In the genomic region with DNA sequence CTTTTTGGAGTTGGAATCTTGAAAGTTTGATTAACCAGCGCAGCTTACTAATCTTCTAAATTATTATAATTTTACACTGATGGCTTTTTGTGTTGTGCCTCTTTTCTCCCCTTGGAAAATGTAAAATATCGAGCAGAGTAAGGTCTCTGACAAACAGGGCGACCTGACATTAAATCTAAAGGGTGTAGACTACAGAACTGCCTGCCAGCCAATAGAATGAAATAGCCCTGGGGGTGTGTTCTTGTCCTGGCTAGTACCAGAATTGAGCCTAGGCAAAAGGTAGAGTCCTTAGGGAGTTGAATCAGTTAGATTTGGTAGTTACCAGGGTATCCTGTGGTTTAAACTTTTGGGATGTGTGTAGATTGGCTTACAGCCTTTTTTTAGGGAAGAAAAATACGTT, we compare ENCODE assay signal across 8 mouse cellular contexts. TPM values are rescaled to one million over a fixed set of nuclear protein-coding genes. Genes with fewer than 3 reads are reported as not detected.
A peak's percentile ranks its signal among the peaks of the same experiment; 100 is the strongest.
DNase-seq lines count a peak whose midpoint lies in the region; ATAC-seq and TF ChIP-seq lines count a peak whose summit lies in the region.

No protein-coding gene starts in this region.

- no peaks in the 10 kb centered on the region for H3K9me3 ChIP-seq in G1E (replicated peaks)
- no peaks in the 10 kb centered on the region for H3K9me3 ChIP-seq in forebrain, embryonic 14.5 days (replicated peaks; ENCODE audit: control insufficient read depth, low read length)
- no peaks in the 10 kb centered on the region for H3K9me3 ChIP-seq in kidney, embryonic 14.5 days (ENCODE audit: control insufficient read depth, low read length)
- no peaks in the 10 kb centered on the region for H3K9me3 ChIP-seq in midbrain, postnatal 0 days (ENCODE audit: low read length)

- no peak overlapping the region for H3K27ac ChIP-seq in forebrain, embryonic 14.5 days (ENCODE audit: low read depth, low read length)
- H3K27ac ChIP-seq in kidney, embryonic 14.5 days (ENCODE audit: low read depth, low read length), result no peak overlapping the region
- peak overlapping the region; percentile 96; the same call in 1 of the 2 replicates for H3K27ac ChIP-seq in midbrain, postnatal 0 days (ENCODE audit: low read depth, low read length)

- TF ChIP-seq CTCF in G1E (IDR thresholded peaks at IDR 0.05; ENCODE audit: low read depth, low read length), result no peak
- TF ChIP-seq CTCF in midbrain, postnatal 0 days (IDR thresholded peaks at IDR 0.05), result no peak

- H3K4me2 ChIP-seq in forebrain, embryonic 14.5 days (ENCODE audit: low read length), result peak overlapping the region; percentile 79
- peak overlapping the region; percentile 71 for H3K4me2 ChIP-seq in kidney, embryonic 14.5 days (replicated peaks; ENCODE audit: low read depth, low read length)
- peak overlapping the region; percentile 82 for H3K4me2 ChIP-seq in midbrain, postnatal 0 days (ENCODE audit: low read depth, low read length, poor library complexity, severe bottlenecking)

- H3K9ac ChIP-seq in forebrain, embryonic 14.5 days (ENCODE audit: low read length), result peak overlapping the region; percentile 96
- H3K9ac ChIP-seq in kidney, embryonic 14.5 days (ENCODE audit: low read depth, low read length), result peak overlapping the region; percentile 92
- H3K9ac ChIP-seq in midbrain, postnatal 0 days (replicated peaks; ENCODE audit: low read length, poor library complexity, severe bottlenecking), result peak overlapping the region; percentile 99

- H3K27me3 ChIP-seq in G1E (ENCODE audit: insufficient read depth, low read length), result no peaks in the 10 kb centered on the region
- no peaks in the 10 kb centered on the region for H3K27me3 ChIP-seq in forebrain, embryonic 14.5 days (replicated peaks; ENCODE audit: control insufficient read depth, insufficient read depth, low read length)
- no peaks in the 10 kb centered on the region for H3K27me3 ChIP-seq in kidney, embryonic 14.5 days (ENCODE audit: control insufficient read depth, insufficient read depth, low read length)
- H3K27me3 ChIP-seq in midbrain, postnatal 0 days (ENCODE audit: insufficient read depth, low read length), result no peaks in the 10 kb centered on the region

- no peak for ATAC-seq in G1E (ENCODE audit: extremely low read depth, insufficient number of reproducible peaks, low FRiP score, poor library complexity, severe bottlenecking)
- ATAC-seq in forebrain, embryonic 14.5 days, result no peak
- ATAC-seq in kidney, embryonic 14.5 days (ENCODE audit: low FRiP score, low TSS enrichment), result no peak
- no peak for ATAC-seq in midbrain, postnatal 0 days (ENCODE audit: low FRiP score)

- peak overlapping the region; percentile 89 for H3K4me3 ChIP-seq in G1E (ENCODE audit: low read depth, low read length)
- peak overlapping the region; percentile 96 for H3K4me3 ChIP-seq in forebrain, embryonic 14.5 days (ENCODE audit: low read depth, low read length)
- peak overlapping the region; percentile 94 for H3K4me3 ChIP-seq in kidney, embryonic 14.5 days (ENCODE audit: low read length)
- peak overlapping the region; percentile 98 for H3K4me3 ChIP-seq in midbrain, postnatal 0 days (ENCODE audit: low read depth, low read length)

- H3K4me1 ChIP-seq in G1E (ENCODE audit: insufficient read depth, low read depth, low read length), result peaks cover 42% of the 10 kb centered on the region
- peaks cover 21% of the 10 kb centered on the region for H3K4me1 ChIP-seq in forebrain, embryonic 14.5 days (ENCODE audit: control insufficient read depth, insufficient read depth, low read length)
- H3K4me1 ChIP-seq in kidney, embryonic 14.5 days (ENCODE audit: control insufficient read depth, insufficient read depth, low read length), result peaks cover 13% of the 10 kb centered on the region; the same call in 1 of the 2 replicates
- peaks cover 12% of the 10 kb centered on the region; the same call in 1 of the 2 replicates for H3K4me1 ChIP-seq in midbrain, postnatal 0 days (ENCODE audit: insufficient read depth, low read length)

- peak; percentile 55 for DNase-seq in cerebellum, adult 9-10 months
- no peak for DNase-seq in cerebellum, adult 11 months
- peak; percentile 20 for DNase-seq in G1E (ENCODE audit: low spot score)
- peak; percentile 50 for DNase-seq in forebrain, embryonic 14.5 days (ENCODE audit: low spot score)
- DNase-seq in midbrain, postnatal 0 days (ENCODE audit: low spot score), result peak; percentile 65
- DNase-seq in gastrocnemius, postnatal 14 days, result no peak
- no peak for DNase-seq in thymus, postnatal 36 days

- H3K36me3 ChIP-seq in G1E (replicated peaks), result peaks cover 21% of the 10 kb centered on the region
- H3K36me3 ChIP-seq in forebrain, embryonic 14.5 days (ENCODE audit: control insufficient read depth, insufficient read depth, low read length), result 0 out of 2 replicates have a peak, but pooled peaks cover 3% of the 10 kb centered on the region
- H3K36me3 ChIP-seq in kidney, embryonic 14.5 days (ENCODE audit: control insufficient read depth, insufficient read depth, low read length), result no peaks in the 10 kb centered on the region
- H3K36me3 ChIP-seq in midbrain, postnatal 0 days (ENCODE audit: insufficient read depth, low read length), result no peaks in the 10 kb centered on the region

- intact Hi-C loops in gastrocnemius, postnatal 14 days (cut with DNase I; ENCODE audit: low total_unique reads), result no loop called here

- WGBS in forebrain, embryonic 14.5 days, result 6% methylated on average over 4 of the region's 4 CpGs
- 2% methylated on average over 4 of the region's 4 CpGs for WGBS in kidney, embryonic 14.5 days
- WGBS in midbrain, postnatal 0 days, result 2% methylated on average over 4 of the region's 4 CpGs

RNA-seq across cellular contexts. Expression of a gene that starts 1.2 kb away (rescaled TPM):
- total RNA-seq in G1E (2014; fragmentation: Nextera tagmentation) (92.0 and 118 TPM in 2 replicates), G1E (2017) (83.9 and 109 TPM in 2 replicates)
- polyA plus RNA-seq in G1E (2012), result 45.9 and 61.4 TPM in 2 replicates
- 84.0 and 94.1 TPM in 2 replicates for polyA plus RNA-seq in forebrain, embryonic 14.5 days (2014; fragmentation: Nextera tagmentation; extraction: Ambion mirVana)
- polyA plus RNA-seq in kidney, embryonic 14.5 days (2014; fragmentation: Nextera tagmentation; extraction: Ambion mirVana), result 77.3 and 112 TPM in 2 replicates
- 185 and 192 TPM in 2 replicates for total RNA-seq in midbrain, postnatal 0 days (2014; rRNA removed)
- 114 TPM in 2 replicates for polyA plus RNA-seq in midbrain, postnatal 0 days (2015; fragmentation: Nextera tagmentation; extraction: Ambion mirVana)
- total RNA-seq in gastrocnemius, postnatal 14 days (2021), result 100 to 1,000 TPM; 110 to 129 TPM

RNA-seq across cellular contexts. Expression of a gene that starts 1.4 kb away (rescaled TPM):
- total RNA-seq in G1E (2014; fragmentation: Nextera tagmentation) (21.1 and 24.2 TPM in 2 replicates), G1E (2017) (14.6 and 14.8 TPM in 2 replicates)
- 6.2 and 7.9 TPM in 2 replicates for polyA plus RNA-seq in G1E (2012)
- polyA plus RNA-seq in forebrain, embryonic 14.5 days (2014; fragmentation: Nextera tagmentation; extraction: Ambion mirVana), result 7.0 and 8.6 TPM in 2 replicates
- polyA plus RNA-seq in kidney, embryonic 14.5 days (2014; fragmentation: Nextera tagmentation; extraction: Ambion mirVana), result 9.3 and 10.1 TPM in 2 replicates
- total RNA-seq in midbrain, postnatal 0 days (2014; rRNA removed), result 6.4 and 8.2 TPM in 2 replicates
- polyA plus RNA-seq in midbrain, postnatal 0 days (2015; fragmentation: Nextera tagmentation; extraction: Ambion mirVana), result 6.9 and 8.5 TPM in 2 replicates
- total RNA-seq in gastrocnemius, postnatal 14 days (2021), result 1 to 10 TPM; 6.8 to 7.0 TPM

RNA-seq across cellular contexts. Expression of a gene that starts 43.5 kb away (rescaled TPM):
- total RNA-seq in G1E (2014; fragmentation: Nextera tagmentation) (not detected in 2 replicates), G1E (2017) (not detected in 2 replicates)
- polyA plus RNA-seq in G1E (2012), result not detected in 2 replicates
- polyA plus RNA-seq in forebrain, embryonic 14.5 days (2014; fragmentation: Nextera tagmentation; extraction: Ambion mirVana), result not detected in 2 replicates
- polyA plus RNA-seq in kidney, embryonic 14.5 days (2014; fragmentation: Nextera tagmentation; extraction: Ambion mirVana), result not detected in 2 replicates
- total RNA-seq in midbrain, postnatal 0 days (2014; rRNA removed), result not detected in 2 replicates
- polyA plus RNA-seq in midbrain, postnatal 0 days (2015; fragmentation: Nextera tagmentation; extraction: Ambion mirVana), result not detected in 2 replicates
- under 1 TPM in 1 of 2 experiments, not detected in 1; 0.66 TPM for total RNA-seq in gastrocnemius, postnatal 14 days (2021)

Comparison
In these comparisons a context has a peak if more than half of its experiments do, and no peak if none do; other contexts are left out.
1. DNase-seq: peak in cerebellum, adult 9-10 months (single experiment), G1E (single experiment), forebrain, embryonic 14.5 days (single experiment) and midbrain, postnatal 0 days (single experiment); none in cerebellum, adult 11 months (single experiment), gastrocnemius, postnatal 14 days (single experiment) and thymus, postnatal 36 days (0 of 2).
2. Peak in every context shown above with its lines, with median percentiles within 50 percentile points of each other: H3K4me3 ChIP-seq, H3K4me2 ChIP-seq and H3K9ac ChIP-seq.